Mouse (Mus musculus) thymus, postnatal 36 days (tissue): Measurements from ENCODE around the gene Gm21981.

Experiments used
- DNase-seq, 2 experiments: peaks; one replicate each; pipeline ENCODE4 v3.0.0; 2022; ENCODE audit warnings: mixed read lengths in 2 of 2

Gene Gm21981

DNA sequence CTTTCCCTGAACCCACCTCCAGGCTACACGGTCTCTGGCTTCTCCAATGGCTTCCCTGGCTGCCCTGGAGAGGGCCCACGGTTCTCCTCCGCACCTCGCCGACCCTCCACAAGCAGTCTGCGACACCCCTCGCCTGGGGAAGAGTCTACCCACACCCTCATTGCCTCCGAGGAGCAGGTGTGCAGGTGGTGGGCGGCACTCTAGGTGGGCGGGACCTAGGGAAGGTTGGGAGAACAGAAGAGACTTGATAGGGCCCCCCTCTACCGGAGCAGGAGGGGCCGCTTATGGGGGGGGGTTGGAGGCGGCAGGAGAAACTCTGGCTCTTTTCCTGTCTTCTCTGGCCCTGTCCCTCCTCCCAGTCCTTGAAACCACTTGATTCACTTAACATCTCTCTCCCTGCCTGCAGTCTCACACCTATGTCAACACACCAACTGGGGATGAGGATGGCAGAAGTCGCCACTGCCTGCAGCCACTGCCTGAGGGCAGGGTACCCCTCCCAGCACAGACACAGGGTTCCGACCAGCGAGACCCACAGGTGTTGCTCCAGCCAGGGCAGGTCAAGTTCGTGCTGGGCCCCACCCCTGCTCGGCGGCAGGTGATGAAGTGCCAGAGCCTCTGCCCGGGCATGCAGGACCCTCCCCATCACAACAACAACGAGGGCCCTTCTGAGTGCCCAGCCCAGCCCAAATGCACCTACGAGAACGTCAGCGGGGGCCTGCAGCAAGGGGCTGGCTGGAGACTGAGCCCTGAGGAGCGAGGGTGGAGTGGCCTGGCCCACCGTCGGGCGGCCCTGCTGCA lies 8.5 kb upstream of the Gm21981 start:
- no peak for DNase-seq

DNA sequence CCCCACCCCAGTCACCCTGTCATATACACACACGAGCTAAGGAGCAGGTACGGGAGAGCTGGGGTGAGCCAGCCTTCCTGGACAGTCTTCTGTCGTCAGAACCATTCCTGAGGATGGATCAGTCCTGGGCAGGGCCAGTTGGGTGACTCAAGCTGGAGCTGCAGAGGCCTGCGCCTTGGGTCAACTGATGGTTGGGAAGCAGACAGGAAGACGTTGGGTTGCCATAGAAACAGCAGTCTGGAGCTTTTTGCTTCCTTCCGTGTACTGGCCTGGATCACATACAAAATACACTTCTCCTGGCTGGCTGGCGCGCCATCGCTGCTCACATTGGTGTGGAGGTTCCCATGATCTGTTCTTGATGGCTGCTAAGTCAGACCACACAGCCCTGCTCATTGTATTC lies 7.5 kb upstream of the Gm21981 start:
- no peak for DNase-seq

DNA sequence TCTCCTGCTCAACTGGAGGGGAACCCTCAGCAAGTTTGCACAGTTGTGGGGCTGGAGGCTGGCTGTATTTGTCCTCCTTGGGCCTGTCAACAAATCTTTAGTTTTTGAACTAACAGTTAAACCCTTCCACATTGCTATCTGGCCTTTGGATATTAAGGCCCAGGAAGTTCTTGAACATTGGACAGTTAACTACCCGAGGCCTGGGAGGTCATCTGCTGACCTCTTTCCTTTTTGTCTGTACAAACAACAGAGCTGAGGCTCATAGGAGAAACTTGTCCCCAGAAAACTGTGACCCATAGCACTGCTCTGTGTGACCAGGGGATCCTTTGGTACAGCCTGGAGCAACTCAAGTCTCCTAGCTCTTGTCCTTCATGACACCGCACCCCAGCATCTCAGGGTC lies 4.8 kb upstream of the Gm21981 start:
- DNase-seq: no peak

DNA sequence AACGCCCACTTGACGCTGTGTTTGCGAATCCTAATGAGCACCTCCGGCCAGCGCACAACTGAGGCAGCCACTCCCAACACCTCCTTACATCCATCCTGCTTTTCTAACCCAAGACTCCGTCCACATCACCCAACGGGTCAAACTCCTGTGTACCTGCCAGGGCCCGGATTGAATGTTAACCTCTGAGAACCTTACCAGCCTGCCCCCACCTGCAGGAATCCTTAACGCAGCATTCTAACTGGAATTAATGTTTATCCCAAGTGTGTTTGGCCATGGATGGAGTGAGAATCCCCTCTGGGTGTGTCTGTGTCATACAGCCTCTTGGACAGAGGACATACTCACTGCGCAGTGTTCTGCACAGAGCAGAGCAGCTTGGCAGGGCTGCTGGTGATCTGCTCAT lies 3.9 kb upstream of the Gm21981 start:
- DNase-seq: no peak

DNA sequence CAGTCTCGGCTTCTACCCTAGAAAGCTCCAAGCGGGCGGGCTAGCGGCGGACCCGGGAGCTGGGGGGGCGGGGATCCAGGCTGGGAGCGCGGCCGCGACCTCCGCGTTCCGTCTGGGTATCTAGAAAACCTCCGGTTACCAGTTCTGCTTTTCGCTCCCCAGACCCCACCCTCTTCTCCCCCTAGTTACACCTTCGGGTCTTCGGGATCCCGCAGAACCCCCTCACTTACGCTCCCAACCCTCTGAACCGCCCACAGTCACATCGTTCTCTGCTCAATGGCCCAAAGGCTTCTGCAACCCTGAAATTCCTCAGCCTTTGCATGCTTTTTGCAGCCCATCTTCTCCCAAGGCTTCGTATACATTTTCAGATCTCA lies 1.1 kb upstream of the Gm21981 start:
- DNase-seq: no peak

DNA sequence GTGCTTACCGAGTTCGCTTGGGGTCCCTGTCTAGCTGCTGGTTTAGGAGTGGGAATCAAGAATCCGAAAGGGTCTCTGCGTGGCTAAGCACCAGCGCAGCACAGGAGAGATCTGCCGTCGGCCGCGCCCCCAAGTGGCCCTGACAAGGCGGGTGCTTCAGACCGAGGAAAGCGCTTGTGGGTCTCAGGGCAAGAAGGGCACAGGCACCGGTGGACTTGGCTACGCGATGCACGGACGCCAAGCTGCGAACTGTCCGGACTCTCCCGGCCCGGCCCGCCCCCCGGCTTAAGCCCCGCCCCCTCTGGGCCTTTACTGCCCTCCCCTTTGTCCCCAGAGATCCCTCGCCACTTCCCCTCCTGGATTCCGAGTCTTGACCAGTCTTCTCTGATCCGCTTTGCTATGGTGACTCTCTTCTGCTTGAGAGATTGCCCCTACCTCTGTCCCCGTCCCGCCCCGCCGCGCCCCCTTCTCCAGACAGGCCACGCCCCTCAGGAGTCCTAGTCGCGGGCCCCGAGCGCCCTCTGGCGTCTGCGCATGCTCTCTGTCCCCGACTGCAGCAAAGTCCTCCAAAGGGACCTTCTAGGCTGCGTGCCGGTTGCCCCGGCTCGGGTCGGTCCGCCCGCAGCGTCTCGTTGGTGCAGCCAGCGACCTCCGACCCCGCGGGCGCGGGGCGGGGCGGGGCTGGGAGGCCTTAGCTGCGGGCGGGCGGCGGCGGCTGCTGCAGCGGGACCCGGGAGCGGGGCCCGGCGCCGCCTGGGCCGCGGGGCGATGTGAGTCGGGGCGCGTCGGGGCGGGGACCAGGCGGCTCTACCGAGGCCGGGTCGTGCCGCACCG lies 465 bp upstream of the Gm21981 start, which contains the start of gene Prickle4:
Gene Prickle4 (minus strand): TSS at position 234 of the 834 bp plus-strand sequence.
- DNase-seq: peak; percentile 94 to 96

DNA sequence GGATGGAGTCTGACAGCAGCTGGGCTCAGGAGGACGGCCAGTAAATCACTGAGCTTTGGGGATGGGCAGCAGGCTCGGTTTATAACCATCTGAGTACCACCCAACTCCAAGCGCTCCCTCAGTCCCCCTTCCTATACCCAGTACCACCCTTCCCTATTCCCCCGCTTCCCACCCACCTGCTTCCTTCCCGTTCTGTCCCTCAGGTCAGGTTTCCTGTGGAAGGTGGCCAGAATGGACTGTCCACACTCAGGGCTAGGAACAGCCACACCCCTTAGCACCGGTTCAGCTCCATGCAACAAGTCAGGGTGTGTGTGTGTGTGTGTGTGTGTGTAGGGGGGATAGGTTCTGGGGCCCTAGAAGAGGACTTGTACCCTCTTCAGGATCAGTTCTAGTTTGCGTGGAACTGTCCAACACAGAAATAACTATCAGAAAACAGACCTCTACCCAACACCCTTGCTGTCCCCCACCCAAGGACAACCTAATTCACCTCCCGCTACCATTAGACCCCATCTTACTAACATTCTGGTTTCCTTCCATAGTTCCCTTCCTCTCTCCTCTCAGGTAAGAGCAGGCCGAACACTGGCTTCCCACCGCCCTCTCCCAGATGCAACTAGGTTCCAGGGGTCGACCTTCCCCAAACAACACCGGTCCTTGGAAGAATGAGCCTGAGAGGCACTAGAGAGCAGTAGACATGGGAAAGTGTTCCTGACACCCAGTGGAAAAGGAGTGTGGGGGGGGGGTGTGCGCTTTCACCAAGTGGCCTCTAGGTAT lies 399 bp downstream of the Gm21981 start:
- no peak for DNase-seq

DNA sequence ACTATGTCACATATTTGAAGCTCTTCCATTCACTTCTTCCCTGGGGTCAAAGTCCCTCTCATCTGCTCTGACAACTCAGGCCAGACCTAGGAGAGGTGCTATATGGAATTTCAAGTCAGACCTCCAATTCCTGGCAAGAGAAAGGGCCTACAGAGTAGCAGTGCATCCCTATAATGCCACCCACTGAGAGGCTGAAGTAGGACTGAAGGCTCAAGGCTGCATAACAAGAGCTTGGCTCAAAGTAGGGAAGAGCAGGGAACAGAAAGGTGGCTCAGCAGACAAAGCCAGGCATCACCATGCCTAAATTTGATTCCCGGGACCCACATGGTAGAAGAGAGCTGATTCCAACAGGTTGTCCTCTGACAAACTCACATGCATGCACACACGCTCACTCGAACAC lies 2.6 kb downstream of the Gm21981 start:
- no peak for DNase-seq

DNA sequence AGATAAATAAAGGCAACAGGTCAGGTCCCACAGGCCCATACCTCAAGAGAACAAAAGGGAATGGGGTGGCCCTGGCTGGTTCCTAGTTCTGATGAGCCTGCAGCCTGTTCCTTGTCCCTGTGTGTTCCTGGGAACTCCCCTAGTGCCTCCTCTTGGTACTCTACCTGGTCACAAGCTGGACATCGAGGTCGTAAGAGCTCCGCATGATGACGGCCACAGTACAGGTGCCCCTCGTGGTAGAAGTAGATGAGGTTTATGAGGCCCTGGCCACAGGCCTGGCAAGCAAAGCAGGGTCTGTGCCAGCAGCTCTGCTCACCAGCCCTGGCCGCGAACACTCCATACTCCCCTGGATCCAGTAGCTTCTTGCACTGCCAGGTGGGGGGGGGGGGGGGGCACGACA lies 4.4 kb downstream of the Gm21981 start:
- DNase-seq: no peak

DNA sequence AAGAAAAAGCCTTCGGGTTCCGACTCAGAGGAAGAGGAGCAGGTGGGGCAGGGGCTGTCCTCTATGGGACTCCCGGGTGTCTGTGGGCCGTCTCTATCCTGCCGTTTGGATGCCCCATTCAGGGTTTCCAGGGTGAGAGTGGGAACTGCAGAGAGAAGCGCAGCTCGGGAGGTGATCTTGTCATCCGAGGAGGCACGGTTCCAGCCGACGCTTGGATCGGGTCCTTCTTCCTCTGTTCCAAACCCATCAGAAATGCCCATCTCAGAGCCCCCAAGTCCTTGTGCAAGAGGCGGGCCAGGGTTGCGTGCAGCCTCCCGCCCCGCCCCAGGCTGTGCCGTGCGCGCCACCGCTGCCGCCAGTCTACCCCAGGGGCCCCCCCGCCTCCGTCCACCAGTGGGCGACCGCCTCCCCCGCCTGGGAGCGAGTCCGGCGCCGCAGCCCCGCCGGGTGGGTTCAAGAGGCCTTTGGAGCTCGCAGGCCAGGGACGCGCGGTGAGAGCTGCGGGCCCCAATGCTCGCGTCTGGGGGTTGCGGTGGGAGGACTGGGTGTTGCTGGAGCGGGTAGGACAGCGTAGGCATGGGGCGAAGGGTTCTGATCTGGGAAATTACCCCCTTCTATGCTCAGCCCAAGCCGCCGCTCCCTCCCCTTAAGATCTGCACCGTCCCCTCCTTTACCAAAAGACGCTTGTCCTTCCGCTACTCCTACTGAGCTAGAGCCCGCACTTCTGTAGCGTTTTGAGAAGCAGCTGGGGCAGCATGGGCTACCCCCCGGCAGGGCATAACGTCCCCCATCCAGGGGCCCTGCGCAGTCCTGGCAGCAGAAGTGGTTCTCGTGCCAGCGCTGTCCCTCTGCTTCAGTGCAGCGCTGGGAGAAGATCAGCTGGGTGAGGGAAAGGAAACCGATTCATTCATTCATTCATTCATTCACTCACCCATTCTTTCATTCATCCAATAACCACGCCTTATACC lies 5.4 kb downstream of the Gm21981 start, which contains the start of gene Frs3:
Gene Frs3 (plus strand): TSS at position 423 of the 968 bp plus-strand sequence.
- peak; percentile 48 to 66 for DNase-seq

DNA sequence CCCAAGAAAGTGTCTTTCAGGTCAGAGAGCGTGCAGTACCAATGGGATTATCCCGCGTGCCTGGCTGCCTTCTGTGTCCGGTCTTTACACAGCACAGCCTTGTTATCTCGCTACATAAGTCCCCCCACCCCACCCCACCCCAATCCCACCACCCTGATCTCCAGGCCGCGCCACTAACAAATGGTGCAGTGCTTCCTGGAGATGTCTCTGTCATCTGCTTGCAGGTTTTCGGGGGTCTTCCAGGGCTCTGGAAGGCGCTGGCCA lies 6.0 kb downstream of the Gm21981 start, which contains the start of gene Tomm6:
Gene Tomm6 (minus strand): TSS at position 43 of the 264 bp plus-strand sequence.
- no peak for DNase-seq

DNA sequence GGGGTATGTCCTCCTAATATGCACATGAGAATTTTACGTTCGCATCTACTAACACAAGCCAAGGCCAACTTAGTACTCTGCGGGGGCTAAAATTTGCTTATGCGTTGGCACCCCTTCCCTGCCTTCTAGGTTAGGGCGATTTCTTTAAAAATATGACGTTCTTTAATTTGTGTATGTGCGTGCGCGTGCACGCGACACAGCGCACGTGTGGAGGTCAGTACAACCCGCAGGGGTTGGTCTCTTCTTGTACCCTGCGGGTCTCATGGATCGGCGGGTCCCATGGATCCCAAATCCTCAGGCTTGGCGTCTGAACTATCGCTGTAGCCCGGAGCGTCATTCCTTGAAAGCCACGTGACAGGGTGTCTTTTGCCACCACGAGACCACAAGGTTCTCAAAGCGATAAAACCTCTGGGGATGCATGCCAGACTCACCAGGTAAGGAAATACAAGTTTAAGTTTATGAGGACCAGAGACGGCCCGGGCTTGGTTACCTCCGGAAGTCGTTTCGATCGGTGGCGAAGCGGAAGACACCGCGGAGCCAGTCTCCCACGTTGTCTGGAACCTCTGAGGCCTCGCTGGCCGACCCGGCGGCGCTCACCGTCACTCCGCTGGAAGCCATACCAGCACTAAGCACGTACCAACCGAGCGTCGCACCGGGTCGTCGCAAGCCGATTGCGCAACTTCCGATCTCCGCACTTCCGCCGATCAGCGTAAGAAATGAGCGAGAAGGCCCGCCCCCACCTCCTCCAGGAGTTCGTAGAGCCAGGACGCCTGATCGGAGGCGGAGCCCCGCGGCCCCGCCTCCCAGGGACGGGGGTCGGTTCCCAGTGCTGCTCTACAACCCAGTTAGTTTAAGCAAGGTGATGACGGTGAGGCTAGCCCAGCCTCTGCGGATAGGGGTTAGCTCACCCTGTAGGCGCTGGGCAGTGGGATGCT lies 6.6 kb downstream of the Gm21981 start:
- peak; percentile 90 to 94 for DNase-seq

DNA sequence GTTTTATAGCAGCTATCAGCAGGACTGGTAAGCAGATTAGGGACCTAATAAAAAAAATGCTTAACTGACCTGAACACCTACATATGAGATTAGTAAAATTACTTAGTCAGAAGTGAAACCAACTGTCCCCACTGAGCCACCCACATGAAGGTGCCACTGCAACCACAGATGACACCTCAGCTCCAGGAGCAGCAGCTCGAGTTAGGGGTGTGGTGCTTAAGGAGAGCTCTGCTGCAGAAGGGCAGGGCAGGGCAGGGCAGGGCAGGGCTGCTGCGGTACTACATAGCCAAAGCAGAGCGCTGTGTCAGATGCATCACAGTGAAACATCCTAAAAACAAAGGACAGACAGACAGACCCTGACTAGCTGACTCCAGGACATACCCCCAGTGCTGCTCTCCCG lies 11.4 kb downstream of the Gm21981 start:
- no peak for DNase-seq

DNA sequence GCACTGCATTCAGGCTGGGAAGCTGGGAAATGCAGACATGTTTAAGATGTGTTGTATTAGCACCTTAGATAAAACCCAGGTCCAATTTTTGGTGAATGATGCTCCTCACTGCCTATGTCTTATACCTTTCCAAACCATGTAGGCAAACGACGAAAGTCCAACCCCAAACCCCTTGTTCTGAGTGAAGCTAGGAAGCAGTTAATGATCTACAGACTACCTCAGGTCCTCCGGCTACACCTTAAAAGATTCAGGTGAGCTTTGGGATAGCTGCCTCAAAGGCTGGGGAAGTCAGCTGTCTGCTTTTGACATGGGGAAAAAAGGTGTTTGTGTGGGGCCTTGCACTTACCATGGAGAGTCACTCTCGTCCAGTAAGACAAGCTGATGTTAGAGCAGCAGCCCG lies 15.6 kb downstream of the Gm21981 start:
- no peak for DNase-seq

DNA sequence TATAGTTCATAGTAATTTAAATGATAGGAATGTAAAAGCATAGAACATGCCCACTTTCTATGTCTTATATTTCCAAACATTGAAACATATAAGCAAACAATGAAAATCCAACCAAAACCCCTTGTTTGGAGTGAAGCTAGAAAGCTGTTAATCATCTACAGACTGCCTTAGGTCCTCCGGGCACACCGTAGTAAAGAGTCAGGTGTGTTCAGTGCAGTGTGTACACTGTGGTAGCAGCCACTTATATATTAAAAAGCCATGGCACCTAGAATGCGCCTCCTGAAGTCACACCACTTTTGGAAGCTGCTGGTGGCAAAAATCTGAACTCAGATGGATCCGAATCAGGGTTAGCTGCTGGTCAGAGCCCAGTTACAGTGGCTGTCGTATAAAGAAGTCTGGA lies 16.0 kb downstream of the Gm21981 start:
- DNase-seq: no peak

DNA sequence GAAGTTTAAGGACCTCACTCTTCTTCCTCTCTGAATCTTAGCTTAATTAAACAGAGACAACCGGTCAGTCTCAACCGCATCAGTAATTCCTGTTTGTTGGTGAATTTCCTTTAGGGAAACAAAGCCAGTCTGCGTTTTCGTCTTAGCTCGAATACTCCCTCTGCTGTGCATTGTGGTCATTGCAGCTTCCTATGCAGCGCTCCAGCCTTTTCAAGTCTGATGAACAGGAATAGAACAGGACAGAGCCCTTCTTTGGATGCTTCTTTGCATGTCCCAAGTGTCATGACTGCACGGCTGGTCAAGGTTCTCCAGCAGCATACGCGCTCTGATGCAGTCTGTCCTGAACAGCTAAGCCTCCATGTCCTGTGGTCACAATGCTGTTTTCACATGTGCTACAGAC lies 17.7 kb downstream of the Gm21981 start:
- DNase-seq: peak; percentile 32 to 46

DNA sequence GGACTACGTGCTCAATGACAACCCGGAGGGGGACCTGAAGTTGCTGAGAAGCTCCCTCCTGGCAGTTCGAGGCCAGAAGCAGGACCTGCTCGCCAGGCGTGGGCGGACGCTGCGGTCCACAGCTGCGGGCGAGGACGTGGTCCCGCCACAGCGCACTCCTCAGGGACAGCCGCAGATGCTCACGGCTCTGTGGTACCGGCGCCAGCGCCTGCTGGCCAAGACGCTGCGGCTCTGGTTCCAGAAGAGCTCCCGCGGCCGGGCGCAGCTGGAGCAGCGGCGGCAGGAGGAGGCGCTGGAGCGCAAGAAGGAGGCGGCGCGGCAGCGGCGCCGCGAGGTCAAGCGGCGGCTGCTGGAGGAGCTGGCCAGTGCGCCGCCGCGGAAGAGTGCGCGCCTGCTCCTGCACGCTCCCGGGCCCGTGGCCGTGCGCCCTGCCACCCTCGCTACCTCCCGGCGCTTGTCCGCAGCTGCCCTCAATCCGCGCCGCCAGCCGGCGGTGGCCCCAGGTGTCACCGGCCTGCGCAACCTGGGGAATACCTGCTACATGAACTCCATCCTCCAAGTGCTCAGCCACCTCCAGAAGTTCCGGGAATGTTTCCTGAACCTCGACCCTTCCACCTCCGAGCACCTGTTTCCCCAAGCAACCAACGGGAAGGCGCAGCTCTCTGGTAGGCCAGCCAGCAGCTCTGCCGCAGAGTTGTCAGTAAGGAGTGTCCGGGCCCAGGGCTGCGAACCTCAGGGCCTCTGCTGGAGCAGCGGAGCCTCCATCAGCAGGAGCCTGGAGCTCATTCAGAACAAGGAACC lies 21.7 kb downstream of the Gm21981 start:
- peak in 1 of 2 experiments; percentile 9 for DNase-seq

DNA sequence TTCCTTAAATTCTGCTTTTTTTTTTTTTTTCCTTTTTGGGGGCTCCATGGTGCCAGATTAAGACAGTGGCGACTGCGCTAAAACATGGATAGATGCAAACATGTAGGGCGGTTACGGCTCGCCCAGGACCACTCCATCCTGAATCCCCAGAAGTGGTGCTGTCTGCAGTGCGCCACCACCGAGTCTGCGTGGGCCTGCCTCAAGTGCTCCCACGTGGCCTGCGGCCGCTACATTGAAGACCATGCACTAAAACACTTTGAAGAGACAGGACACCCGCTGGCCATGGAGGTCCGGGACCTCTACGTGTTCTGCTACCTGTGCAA lies 22.3 kb downstream of the Gm21981 start:
- DNase-seq: no peak

DNA sequence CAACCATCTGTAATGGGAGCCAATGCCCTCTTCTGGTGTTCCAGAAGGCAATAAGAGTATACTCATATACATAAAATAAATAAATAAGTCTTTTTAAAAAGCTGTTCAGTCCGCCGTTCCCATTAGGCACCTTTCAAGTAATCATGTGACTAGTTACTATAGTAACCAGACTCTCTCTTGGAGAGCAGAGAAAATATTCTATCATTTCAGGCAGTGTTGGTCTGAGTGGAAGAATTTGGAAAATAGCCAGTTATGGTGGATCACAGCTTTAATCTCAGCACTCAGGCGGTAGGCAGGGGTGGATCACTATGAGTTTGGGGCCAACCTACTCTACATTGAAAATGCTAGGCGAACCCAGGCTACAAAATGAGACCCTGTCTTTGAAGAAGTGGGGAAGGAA lies 25.1 kb downstream of the Gm21981 start:
- DNase-seq: no peak

DNA sequence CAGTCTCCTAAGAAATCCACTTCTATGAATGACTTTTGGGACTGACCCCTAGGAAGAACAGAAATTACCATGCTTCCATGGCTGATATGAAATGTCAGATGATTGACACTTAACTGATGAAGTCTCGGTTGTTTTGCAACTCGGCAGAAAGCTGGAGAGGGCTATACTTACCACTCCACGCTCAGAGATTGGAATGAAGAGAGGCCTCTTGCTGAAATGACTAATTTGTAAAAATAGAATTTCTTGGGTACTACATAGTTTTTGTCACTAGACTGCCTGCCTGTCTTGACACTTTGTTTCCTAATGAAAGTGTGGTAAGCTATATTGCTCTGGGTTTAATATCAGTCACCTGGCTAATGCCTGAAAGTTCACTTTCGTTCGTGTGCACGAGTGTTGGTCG lies 29.8 kb downstream of the Gm21981 start:
- no peak for DNase-seq
